Mouse (Mus musculus) limb, embryonic 12.5 days (tissue): ENCODE data around the gene Pi4kb. TPM values are rescaled to one million over a fixed set of nuclear protein-coding genes. Genes with fewer than 3 reads are reported as not detected.

Experiments
- ATAC-seq: fragments of 200-750 bp; cut with Nextera tagmentation; 2 replicates; pipeline ENCODE4 v1.8.0; 2017; ENCODE audit warnings: low read depth, moderate TSS enrichment; ENCODE audit not compliant: insufficient number of reproducible peaks, insufficient read depth, low FRiP score, low TSS enrichment
- H3K27ac ChIP-seq: fragments of 300-500 bp; sonication (generic); 2 replicates; pipeline ENCODE4 v1.5.1; 2016; ENCODE audit warnings: mild to moderate bottlenecking, moderate library complexity
- H3K27me3 ChIP-seq: fragments of 300-500 bp; sonication (generic); 2 replicates; pipeline ENCODE4 v1.6.1; 2016; ENCODE audit warnings: mild to moderate bottlenecking, moderate library complexity
- H3K36me3 ChIP-seq: fragments of 300-500 bp; sonication (generic); 2 replicates; pipeline ENCODE4 v1.6.1; 2016; ENCODE audit warnings: mild to moderate bottlenecking, moderate library complexity
- H3K4me1 ChIP-seq: fragments of 300-500 bp; sonication (generic); replicated peaks from 2 replicates; pipeline ENCODE4 v1.6.1; 2016
- H3K4me2 ChIP-seq: fragments of 300-500 bp; sonication (generic); 2 replicates; pipeline ENCODE4 v1.6.1; 2016; ENCODE audit warnings: mild to moderate bottlenecking, moderate library complexity
- H3K4me3 ChIP-seq: fragments of 300-500 bp; sonication (generic); replicated peaks from 2 replicates; pipeline ENCODE4 v1.5.1; 2016; ENCODE audit warnings: mild to moderate bottlenecking
- H3K9ac ChIP-seq: fragments of 300-500 bp; sonication (generic); replicated peaks from 2 replicates; pipeline ENCODE4 v1.6.1; 2016; ENCODE audit warnings: mild to moderate bottlenecking, moderate library complexity
- H3K9me3 ChIP-seq: fragments of 300-500 bp; sonication (generic); 2 replicates; pipeline ENCODE4 v1.6.1; 2016; ENCODE audit warnings: mild to moderate bottlenecking, moderate library complexity
- WGBS: fragments of 180-500 bp; shearing (Covaris S2); methylation state at CpG from one replicate; pipeline ENCODE4 v1.1.7; 2016; 5-methylcytosine and 5-hydroxymethylcytosine counted together
- polyA plus RNA-seq: library from polyadenylated mRNA; unstranded; fragments of >200 nt; fragmentation: Nextera tagmentation; extraction: Ambion mirVana; gene quantifications from 2 replicates; pipeline ENCODE4 v1.2.1, GENCODE M21; 2016

Pi4kb gene
- polyA plus RNA-seq, 1 experiment from 2014 or later, result 28.1 TPM

- WGBS, result 44% methylated on average over 8 of the region's 8 CpGs
These were observed 14.7 kb upstream of the Pi4kb start for GRCm38 (mm10) chr3:94959871-94960270.

DNA sequence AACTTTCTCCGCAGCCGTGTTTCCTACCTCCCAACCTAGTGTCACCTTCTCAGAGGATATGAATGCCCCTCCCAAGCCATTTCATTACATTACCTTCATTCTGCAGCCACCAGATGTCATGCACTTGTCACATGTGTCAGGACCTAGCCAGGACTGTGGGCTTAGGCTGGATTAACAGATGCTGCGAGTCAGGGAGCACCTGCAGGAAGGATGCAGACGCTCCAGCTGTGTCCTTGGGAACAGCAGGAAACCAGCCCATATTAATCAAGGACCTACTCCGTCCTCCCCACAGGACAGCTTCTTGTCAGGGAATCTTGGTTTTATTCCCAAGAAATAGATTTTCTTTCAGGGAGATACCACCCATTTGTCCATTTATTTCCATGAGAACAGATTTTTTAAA is 14.2 kb upstream of the Pi4kb start:
- no peak for ATAC-seq
- Histone ChIP-seq H3K4me2 (no peak overlapping the region), H3K9ac (no peak overlapping the region), H3K9me3 (no peaks in the 10 kb centered on the region), H3K27me3 (no peaks in the 10 kb centered on the region), H3K4me1 (peaks cover 6% of the 10 kb centered on the region), H3K36me3 (peaks cover 43% of the 10 kb centered on the region), H3K27ac (no peak overlapping the region), H3K4me3 (no peak overlapping the region)
- WGBS, result 49% methylated on average over 5 of the region's 5 CpGs

More at GRCm38 (mm10) chr3:94959871-94960270, 14.7 kb upstream of the Pi4kb start:
- Histone ChIP-seq H3K4me2 (no peak overlapping the region), H3K4me3 (no peak overlapping the region), H3K36me3 (peaks cover 45% of the 10 kb centered on the region), H3K27me3 (no peaks in the 10 kb centered on the region), H3K9me3 (no peaks in the 10 kb centered on the region), H3K27ac (no peak overlapping the region; the same call in 1 of the 2 replicates), H3K9ac (no peak overlapping the region), H3K4me1 (peaks cover 10% of the 10 kb centered on the region)
- no peak for ATAC-seq

GRCm38 (mm10) chr3:94964989-94965388 is 9.5 kb upstream of the Pi4kb start:
- Histone ChIP-seq H3K9me3 (no peaks in the 10 kb centered on the region), H3K4me3 (no peak overlapping the region), H3K9ac (no peak overlapping the region), H3K4me2 (no peak overlapping the region), H3K4me1 (no peaks in the 10 kb centered on the region), H3K27me3 (no peaks in the 10 kb centered on the region), H3K36me3 (no peaks in the 10 kb centered on the region), H3K27ac (no peak overlapping the region)
- 92% methylated on average over 1 of the region's 1 CpGs for WGBS
- ATAC-seq, result no peak

DNA sequence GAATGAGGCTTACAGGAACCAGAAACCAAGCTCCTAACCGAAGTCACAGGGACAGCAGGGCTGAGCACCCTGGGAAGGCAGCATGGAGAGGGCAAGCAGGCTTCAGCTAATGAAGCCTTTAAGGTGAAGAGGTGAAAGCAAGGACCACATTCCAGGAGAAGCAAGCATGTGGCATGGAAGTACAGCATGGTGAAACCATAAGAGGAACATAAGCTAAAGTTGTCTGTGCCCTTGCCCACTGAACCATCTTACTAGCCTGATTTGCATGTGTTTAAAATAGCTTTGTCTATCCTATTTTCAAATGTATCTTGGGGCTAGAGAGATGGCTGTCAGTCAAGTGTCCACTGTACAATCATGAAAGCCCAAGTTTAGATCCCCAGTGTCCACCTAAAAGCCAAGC is 8.7 kb upstream of the Pi4kb start:
- H3K4me2 ChIP-seq, result no peak overlapping the region
- H3K36me3 ChIP-seq, result no peaks in the 10 kb centered on the region
- WGBS, result 59% methylated on average over 1 of the region's 1 CpGs
- no peak overlapping the region for H3K27ac ChIP-seq
- no peaks in the 10 kb centered on the region for H3K9me3 ChIP-seq
- no peaks in the 10 kb centered on the region for H3K4me1 ChIP-seq
- ATAC-seq, result no peak
- no peak overlapping the region for H3K9ac ChIP-seq
- H3K27me3 ChIP-seq, result no peaks in the 10 kb centered on the region
- no peak overlapping the region for H3K4me3 ChIP-seq

GRCm38 (mm10) chr3:94972552-94972951 is 2.0 kb upstream of the Pi4kb start:
- Histone ChIP-seq H3K4me3 (no peak overlapping the region), H3K4me1 (peaks cover 15% of the 10 kb centered on the region), H3K27ac (no peak overlapping the region), H3K9ac (no peak overlapping the region), H3K36me3 (peaks cover 5% of the 10 kb centered on the region; the same call in 1 of the 2 replicates), H3K27me3 (no peaks in the 10 kb centered on the region), H3K4me2 (no peak overlapping the region), H3K9me3 (no peaks in the 10 kb centered on the region)
- ATAC-seq, result no peak
- WGBS, result 86% methylated on average over 3 of the region's 3 CpGs

GRCm38 (mm10) chr3:94973620-94974019 is 911 bp upstream of the Pi4kb start:
- no peak overlapping the region for H3K9ac ChIP-seq
- H3K36me3 ChIP-seq, result peaks cover 13% of the 10 kb centered on the region; the same call in 1 of the 2 replicates
- H3K4me3 ChIP-seq, result peak overlapping the region; percentile 91
- no peak for ATAC-seq
- peak overlapping the region; percentile 82 for H3K4me2 ChIP-seq
- 86% methylated on average over 5 of the region's 5 CpGs for WGBS
- H3K27me3 ChIP-seq, result no peaks in the 10 kb centered on the region
- no peak overlapping the region for H3K27ac ChIP-seq
- H3K9me3 ChIP-seq, result no peaks in the 10 kb centered on the region
- H3K4me1 ChIP-seq, result peaks cover 15% of the 10 kb centered on the region

GRCm38 (mm10) chr3:94974026-94974527 is 454 bp upstream of the Pi4kb start:
- 22% methylated on average over 9 of the region's 9 CpGs for WGBS
- Histone ChIP-seq H3K9ac (peak overlapping the region; percentile 56), H3K4me1 (peaks cover 15% of the 10 kb centered on the region), H3K4me2 (peak overlapping the region; percentile 82), H3K9me3 (no peaks in the 10 kb centered on the region), H3K4me3 (peak overlapping the region; percentile 91), H3K27ac (0 out of 2 replicates have a peak overlapping the region, but pooled peaks have one; percentile 86), H3K36me3 (peaks cover 13% of the 10 kb centered on the region; the same call in 1 of the 2 replicates), H3K27me3 (no peaks in the 10 kb centered on the region)
- peak; percentile 5; the same call in 1 of the 2 replicates for ATAC-seq

GRCm38 (mm10) chr3:94984312-94984711 is 9.8 kb downstream of the Pi4kb start:
- Histone ChIP-seq H3K9ac (no peak overlapping the region), H3K36me3 (peaks cover 60% of the 10 kb centered on the region), H3K27me3 (no peaks in the 10 kb centered on the region), H3K4me3 (no peak overlapping the region), H3K4me2 (no peak overlapping the region), H3K9me3 (no peaks in the 10 kb centered on the region), H3K4me1 (no peaks in the 10 kb centered on the region; the same call in none of the 2 replicates), H3K27ac (no peak overlapping the region)
- 92% methylated on average over 11 of the region's 11 CpGs for WGBS
- ATAC-seq, result no peak

DNA sequence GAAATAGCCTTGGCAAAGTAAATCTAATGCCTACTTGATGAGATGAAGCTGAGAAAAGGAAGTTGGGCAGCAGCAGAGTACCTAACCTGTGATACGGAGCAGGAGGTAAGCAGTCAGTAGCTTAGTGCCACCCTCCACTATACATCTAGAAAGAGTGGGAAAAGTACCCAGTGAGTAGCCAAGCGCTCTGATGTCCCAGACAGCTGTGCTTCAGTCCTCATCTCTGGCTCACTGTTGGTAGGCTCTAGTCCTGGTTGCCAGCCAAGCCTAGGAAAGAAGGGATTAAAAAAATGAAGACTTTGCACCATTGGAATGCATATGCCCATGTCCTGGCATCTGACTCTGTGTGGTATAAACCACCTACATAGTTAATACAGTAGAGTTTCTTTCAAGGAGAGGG is 11.0 kb downstream of the Pi4kb start:
- Histone ChIP-seq H3K4me3 (no peak overlapping the region), H3K4me2 (no peak overlapping the region)

GRCm38 (mm10) chr3:94987578-94987977 is 13.0 kb downstream of the Pi4kb start:
- no peak overlapping the region for H3K4me2 ChIP-seq
- no peaks in the 10 kb centered on the region; the same call in none of the 2 replicates for H3K4me1 ChIP-seq
- no peak overlapping the region for H3K4me3 ChIP-seq
- no peak for ATAC-seq
- H3K36me3 ChIP-seq, result peaks cover 70% of the 10 kb centered on the region
- H3K27me3 ChIP-seq, result no peaks in the 10 kb centered on the region
- H3K9me3 ChIP-seq, result no peaks in the 10 kb centered on the region
- H3K9ac ChIP-seq, result no peak overlapping the region
- H3K27ac ChIP-seq, result no peak overlapping the region

More for the DNA sequence above, 11.0 kb downstream of the Pi4kb start:
- no peaks in the 10 kb centered on the region for H3K27me3 ChIP-seq
- 92% methylated on average over 2 of the region's 2 CpGs for WGBS
- peaks cover 65% of the 10 kb centered on the region for H3K36me3 ChIP-seq
- H3K27ac ChIP-seq, result no peak overlapping the region
- no peak for ATAC-seq
- no peaks in the 10 kb centered on the region; the same call in none of the 2 replicates for H3K4me1 ChIP-seq
- no peak overlapping the region for H3K9ac ChIP-seq
- no peaks in the 10 kb centered on the region for H3K9me3 ChIP-seq

- H3K36me3 ChIP-seq, result peaks cover 77% of the 10 kb centered on the region
- H3K27me3 ChIP-seq, result no peaks in the 10 kb centered on the region
- no peaks in the 10 kb centered on the region for H3K9me3 ChIP-seq
- 49% methylated on average over 9 of the region's 9 CpGs for WGBS
- H3K4me3 ChIP-seq, result no peak overlapping the region
- H3K9ac ChIP-seq, result no peak overlapping the region
- peak overlapping the region; percentile 47 for H3K27ac ChIP-seq
- no peaks in the 10 kb centered on the region; the same call in none of the 2 replicates for H3K4me1 ChIP-seq
- ATAC-seq, result no peak; the same call in 1 of the 2 replicates
- H3K4me2 ChIP-seq, result peak overlapping the region; percentile 8; the same call in 1 of the 2 replicates
These were observed 14.7 kb downstream of the Pi4kb start for GRCm38 (mm10) chr3:94989159-94989761.
